Mouse (Mus musculus) MN1 (cell line): ENCODE measurements around the gene Agrn.

Experiments
- DNase-seq: peaks from one replicate; pipeline ENCODE4 v3.0.0-alpha.2; 2016; ENCODE audit warnings: low spot score

The Agrn gene

GRCm38 (mm10) chr4:156197131-156197828 lies at the start of gene Agrn:
Agrn (minus strand) TSS chr4:156197488.
- DNase-seq: no peak

DNA sequence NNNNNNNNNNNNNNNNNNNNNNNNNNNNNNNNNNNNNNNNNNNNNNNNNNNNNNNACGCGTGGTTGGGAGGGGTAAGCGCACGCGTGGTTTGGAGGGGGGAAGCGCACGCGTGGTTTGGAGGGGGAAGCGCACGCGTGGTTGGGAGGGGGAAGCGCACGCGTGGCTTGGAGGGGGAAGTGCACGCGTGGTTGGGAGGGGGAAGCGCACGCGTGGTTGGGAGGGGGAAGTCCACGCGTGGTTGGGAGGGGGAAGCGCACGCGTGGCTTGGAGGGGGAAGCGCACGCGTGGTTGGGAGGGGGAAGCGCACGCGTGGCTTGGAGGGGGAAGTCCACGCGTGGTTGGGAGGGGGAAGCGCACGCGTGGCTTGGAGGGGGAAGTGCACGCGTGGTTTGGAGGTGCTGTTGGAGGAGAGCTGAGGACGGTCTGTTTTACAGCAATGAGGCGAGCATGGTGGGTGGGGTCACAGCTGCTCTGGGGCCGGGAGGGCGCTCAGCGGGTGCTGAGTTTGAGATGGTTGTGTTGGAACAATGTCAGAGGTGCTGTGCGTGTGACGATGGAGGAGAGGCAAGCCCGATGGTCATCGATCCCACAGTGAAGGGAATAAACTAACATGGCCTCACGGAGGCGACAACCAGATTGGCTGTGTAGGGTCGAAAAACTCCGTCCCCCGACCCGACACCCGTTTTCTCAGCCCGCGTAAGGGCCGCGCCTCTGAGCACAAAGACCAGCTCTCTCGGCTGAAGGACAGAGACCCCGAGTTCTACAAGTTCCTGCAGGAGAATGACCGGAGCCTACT lies 39.6 kb upstream of the Agrn start:
- DNase-seq: no peak

GRCm38 (mm10) chr4:156235808-156236533 lies 38.7 kb upstream of the Agrn start, which contains the start of gene Noc2l:
Noc2l (plus strand) TSS chr4:156236010.
- DNase-seq: peak; percentile 94

- peak; percentile 77 for DNase-seq
Observed at GRCm38 (mm10) chr4:156235360-156235770, 38.1 kb upstream of the Agrn start.

- DNase-seq: peak; percentile 71
Observed at GRCm38 (mm10) chr4:156234701-156235213, 37.5 kb upstream of the Agrn start, which contains the start of gene Plekhn1. Plekhn1 (minus strand) TSS chr4:156234857.

DNA sequence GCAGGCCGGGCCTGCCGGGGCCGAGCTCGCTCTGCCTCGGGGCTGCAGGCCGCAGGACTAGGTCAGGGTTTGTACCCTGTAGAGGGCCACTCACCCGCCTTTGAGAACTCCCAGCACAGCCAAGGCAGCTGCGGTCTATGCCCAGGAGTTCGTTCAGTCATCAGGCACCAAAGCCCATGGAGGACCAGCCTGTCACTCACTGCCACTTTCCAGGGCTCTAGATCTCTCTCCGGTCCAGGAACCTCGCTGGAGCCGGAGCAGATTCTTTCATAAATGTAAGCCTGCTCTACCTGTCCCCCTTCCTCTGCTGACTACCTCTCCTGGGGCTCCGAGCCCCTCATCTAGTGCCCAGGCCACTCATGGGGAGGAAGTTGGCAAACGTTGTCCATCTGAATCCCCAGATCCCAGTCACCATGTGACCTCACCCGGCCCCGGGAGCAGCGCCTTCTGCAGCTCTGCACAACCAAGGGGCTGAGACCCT lies 36.8 kb upstream of the Agrn start:
- peak; percentile 34 for DNase-seq

- no peak for DNase-seq
Observed at GRCm38 (mm10) chr4:156228393-156229024, 31.2 kb upstream of the Agrn start.

DNA sequence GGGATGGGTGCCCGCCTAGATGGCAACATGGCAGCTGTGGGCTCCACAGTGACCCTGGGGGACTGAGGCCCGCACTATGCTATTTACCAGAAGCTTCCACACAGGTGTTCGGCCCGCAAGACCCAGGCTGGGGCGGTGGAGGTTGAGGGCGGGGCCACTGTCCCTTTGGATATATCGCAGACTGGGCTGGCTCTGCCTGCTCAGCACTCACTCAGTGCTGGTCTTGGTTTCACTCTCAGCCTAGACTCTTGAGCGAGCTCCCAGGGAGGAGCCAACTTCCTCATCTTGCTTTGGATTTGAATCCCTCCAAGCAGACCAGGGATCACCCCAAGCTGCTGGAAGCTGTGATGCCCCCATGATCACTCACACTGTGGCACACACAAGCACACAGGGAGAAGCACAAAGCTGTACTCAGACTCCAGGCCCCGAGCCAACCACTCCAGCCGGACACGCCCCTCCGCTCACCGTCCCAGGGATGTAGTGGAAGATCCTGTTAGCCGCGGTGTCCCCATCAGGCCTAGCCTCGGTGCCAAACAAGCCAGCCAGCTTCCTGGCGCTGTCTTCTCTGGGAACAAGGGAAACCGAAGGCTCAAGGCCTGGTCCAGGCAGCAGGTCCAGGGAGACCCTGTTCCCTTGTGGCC lies 30.6 kb upstream of the Agrn start:
- no peak for DNase-seq

DNA sequence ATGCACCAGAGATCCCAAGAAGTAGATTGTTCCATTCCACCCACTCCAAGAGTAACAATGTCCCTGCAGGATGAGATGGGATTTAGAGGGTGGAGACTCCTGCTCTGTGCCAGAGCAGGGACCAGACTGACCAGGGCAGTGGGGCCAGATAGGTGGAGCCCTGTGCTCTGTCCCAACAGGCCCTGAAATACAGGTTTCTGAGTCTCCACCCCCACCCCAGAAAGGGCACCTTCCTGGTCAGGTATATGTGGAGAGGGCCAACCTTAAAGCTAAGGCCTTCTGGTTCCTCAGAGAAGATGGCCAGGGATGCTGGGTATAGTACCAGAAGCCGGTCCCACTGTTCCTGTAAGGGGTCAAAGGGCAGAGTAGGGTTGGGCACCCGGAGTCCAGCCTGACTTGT lies 27.0 kb upstream of the Agrn start:
- DNase-seq: no peak

DNA sequence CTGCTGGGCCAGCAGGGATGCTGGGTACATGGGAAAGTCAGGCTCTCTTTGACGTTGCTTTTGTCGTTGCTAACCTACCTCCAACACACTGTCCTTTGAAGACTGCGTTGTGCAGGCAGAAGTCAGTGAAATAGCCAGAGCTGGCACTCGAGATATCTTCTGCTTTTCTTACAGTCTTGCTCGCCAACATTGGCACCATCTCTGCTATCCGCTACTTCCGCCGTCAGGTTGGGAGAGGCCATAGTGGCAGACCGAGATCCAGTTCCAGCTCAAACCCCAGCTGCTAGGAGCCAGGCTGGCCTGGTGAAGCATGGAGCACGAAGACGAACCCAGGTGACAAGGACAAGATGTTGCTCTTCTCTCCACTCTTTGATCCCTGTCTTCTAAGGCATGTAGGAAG lies 22.6 kb upstream of the Agrn start:
- DNase-seq: no peak

DNA sequence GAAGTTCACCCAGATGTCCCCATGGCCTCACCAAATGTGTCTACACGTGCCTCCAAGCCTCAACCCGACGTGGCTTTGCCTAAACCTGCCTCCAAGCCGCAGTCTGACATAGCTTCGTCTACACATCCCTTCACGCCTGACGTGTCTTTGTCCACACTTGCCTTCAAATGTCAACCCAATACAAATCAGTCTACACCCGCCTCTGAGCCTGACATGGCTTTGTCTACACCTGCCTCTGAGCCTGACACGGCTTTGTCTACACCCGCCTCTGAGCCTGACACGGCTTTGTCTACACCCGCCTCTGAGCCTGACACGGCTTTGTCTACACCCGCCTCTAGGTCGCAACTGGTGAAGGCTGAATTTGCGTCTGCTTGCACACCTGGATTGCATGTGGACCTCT lies 20.6 kb upstream of the Agrn start:
- no peak for DNase-seq

DNA sequence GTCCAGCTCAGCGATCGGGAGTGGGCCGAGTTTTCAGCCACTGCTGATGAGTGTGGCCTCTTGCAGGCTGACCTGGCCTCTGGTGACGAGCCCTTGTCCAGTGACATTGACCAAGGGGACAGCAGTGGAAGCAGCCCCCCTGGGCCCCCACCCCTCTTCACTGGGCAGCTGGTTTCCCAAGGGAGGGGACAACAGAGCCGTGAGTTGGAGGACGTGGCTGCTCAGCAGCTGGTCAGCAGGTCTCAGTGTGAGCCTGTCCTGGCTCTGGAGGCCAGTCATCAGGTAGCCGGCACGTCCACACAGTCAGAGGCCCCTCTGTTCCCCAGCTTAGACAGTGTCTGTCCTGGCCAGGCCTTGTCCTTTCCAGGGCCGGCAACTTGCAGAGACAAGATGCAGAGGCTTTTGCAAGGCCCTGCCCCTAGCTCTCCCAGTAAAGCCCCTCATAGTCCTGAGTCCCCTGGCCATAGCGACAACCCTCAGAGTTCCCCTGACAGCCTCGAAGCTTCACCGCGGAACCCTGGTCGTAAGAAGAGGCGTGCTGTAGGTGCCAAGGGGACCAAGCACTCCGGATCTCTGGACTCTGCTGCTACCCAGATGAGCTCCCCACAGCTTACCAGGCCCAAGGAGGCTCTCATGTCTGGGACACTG lies 19.9 kb upstream of the Agrn start:
- DNase-seq: no peak

DNA sequence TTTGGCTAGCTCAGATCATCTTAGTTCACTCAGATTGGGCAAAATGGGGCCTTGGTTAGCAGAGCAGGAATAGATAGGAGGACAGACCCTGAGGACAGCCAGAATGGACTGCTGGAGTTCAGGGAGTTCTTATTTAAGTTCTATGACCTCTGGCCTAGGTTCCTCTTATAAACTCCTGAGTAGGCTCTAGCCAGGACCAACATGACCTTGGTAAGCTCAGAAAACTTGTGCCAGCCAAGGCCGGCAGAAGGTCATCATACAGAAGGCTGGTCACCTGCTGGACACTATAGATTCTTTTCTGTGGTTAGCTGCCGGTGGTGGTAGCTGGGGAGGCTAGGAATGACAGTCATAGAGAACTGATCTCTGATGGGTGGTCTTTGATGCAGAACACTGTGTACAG lies 18.9 kb upstream of the Agrn start:
- no peak for DNase-seq

DNA sequence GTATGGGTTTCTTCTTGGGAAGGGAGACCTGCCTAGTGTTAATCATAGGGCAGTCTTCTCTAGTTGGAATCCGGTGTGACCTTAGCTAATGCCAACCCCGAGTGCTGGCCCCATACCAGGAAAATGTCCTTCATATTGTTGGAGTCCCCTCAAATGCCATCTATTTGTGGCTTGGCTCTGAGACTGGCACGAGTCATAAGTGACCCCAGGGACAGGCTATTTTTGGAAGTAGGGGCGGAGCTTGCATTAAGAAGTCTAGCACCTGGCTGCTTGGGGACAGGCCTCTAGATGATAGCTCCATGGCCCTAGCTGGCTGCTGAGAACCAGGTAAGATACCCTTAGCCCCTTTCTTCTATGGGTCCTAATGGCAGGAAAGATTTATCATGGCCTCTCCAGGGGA lies 18.4 kb upstream of the Agrn start, which contains the start of gene Perm1:
TSS of gene Perm1 (plus strand) at position 220 of the 400 bp plus-strand sequence.
- DNase-seq: no peak

DNA sequence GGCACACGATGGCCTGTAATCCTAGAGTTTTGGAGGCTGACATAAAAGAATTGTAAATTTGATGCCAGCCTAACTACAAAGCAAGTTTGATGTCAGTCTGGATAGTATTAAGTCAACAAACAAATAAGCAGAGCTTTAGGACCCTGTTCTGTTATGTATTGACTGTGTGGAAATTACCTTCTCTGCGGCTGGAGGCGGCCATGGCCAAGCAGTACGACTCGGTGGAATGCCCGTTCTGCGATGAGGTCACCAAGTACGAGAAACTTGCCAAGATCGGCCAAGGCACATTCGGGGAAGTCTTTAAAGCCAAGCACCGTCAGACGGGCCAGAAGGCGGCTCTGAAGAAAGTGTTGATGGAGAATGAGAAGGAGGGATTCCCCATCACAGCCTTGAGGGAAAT lies 15.8 kb upstream of the Agrn start:
- no peak for DNase-seq

DNA sequence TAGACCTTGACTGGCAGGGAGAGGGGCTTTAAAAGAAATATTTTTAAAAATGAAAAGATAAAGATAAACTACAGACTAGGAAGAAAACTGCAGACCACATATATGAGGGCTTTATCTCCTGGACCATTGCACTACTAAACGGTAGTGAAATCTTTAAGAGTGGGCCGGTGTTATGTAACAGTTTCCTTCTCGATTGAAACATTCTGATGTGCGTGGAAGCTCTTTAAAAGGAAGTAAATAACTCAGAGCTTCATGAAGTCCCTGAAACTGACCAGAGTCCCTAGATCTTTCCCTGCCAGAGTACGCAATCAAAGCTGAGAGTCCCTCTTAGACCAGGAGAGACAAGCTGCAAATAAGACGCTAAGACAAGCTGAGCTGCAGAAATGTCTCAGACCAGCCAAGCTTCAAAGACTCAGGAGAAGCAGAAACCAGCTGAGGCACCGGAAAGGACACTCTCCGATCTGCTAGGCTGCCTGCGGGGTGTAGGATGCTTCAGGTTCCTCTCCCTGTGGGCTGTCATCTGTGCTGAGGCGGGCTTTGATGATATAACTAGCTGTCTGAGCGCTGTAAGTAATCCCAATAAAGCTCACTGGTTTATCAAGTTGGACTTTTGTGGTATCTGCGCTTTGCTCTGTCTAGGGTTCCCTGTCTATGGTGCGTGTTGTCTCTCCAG lies 12.8 kb upstream of the Agrn start:
- no peak for DNase-seq

DNA sequence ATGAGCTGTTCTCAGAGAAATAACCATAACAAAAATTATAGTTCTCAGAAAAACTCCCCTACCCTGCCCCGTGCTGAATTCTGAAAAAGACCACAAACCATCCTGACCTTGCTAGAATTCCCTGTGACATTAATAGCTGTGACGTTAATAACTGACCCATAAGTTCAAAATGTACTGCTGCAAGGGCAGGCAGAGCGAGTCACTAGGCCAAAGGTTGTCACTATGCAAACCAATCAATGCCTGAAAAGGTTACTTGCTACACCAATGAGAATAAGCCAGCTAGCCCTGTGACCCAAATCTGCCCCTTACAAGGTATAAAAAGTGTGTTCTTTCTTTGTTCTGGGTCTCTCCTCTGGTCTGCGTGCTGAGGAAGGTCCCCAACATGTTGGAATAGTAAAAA lies 11.6 kb upstream of the Agrn start:
- DNase-seq: no peak

DNA sequence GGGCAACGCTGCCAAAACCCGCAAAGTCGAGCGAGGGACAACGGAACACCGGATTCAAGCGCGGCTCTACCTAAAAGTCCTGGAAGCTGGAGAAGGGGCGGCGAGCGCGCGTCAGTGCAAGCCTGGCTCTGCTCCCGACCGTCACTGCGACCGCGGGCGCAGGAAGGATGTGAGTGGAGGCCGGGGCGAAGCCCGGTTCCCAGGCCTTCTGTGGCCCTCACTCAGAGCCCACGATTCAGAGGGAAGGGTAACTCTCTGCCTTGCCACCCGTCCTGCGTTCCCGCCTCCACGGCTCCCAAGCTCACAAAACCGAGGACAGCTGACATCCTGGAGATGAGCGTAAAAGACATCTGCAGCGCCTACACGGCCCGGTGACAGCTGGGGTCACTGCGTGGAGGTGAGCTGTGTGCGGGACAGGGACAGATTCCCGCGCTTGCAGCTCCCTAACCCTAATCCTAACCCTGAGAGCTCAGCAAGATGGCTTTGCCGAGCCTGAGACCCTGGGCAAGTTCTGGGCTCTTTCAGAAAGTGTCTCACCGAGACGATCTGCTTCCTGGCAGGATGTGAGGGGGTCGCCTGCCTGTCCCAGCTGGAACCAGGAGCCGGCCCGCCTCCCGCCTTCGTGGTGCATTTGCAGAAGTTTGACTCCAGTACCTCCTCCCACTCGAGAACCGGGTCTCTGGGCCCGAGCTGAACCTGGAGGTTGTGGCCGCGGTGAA lies 6.3 kb upstream of the Agrn start:
- peak; percentile 69 for DNase-seq

DNA sequence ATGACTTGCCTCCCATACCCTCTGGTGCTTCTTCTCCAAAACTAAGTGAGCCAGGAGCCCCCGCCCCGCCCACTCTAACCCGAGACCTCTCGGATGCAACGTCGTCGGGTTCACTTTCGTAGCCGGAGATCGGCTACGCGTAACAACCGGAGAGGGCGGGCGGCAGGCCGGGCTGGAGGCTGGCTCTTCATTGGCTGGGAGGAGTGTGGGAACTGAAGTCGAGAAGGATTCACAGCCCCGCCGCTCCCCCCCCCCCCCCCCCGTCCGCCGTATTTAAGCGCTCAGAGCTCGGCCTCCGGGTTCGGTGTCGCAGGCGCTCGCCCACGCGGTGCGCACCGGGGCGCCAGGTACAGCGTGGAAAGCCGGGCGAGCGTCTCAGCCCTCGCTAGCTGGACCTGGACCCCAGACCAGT lies 5.7 kb upstream of the Agrn start, which contains the start of gene AW011738:
TSS of gene AW011738 (plus strand) at position 304 of the 412 bp plus-strand sequence.
- DNase-seq: peak; percentile 85
